Mouse (Mus musculus) midbrain, embryonic 16.5 days (tissue): ENCODE measurements around the gene 1810049J17Rik. TPM values are rescaled to one million over a fixed set of nuclear protein-coding genes. Genes with fewer than 3 reads are reported as not detected.

Experiments used
- ATAC-seq: fragments of 200-750 bp; cut with Nextera tagmentation; 2 replicates; pipeline ENCODE4 v1.8.0; 2017; ENCODE audit warnings: moderate TSS enrichment
- H3K27ac ChIP-seq: fragments of 300-500 bp; sonication (generic); 2 replicates; pipeline ENCODE4 v1.5.1; 2014; ENCODE audit warnings: mild to moderate bottlenecking, low read length, mixed read lengths
- H3K27me3 ChIP-seq: fragments of 300-500 bp; sonication (generic); 2 replicates; pipeline ENCODE4 v1.6.1; 2014; ENCODE audit warnings: low read depth, low read length, mixed read lengths; ENCODE audit not compliant: control insufficient read depth, insufficient read depth
- H3K36me3 ChIP-seq: fragments of 300-500 bp; sonication (generic); 2 replicates; pipeline ENCODE4 v1.6.1; 2014; ENCODE audit warnings: mild to moderate bottlenecking, low read length, moderate library complexity, mixed read lengths; ENCODE audit not compliant: control insufficient read depth, insufficient read depth
- H3K4me1 ChIP-seq: fragments of 300-500 bp; sonication (generic); 2 replicates; pipeline ENCODE4 v1.6.1; 2014; ENCODE audit warnings: mild to moderate bottlenecking, low read length, mixed read lengths; ENCODE audit not compliant: control insufficient read depth, insufficient read depth
- H3K4me2 ChIP-seq: fragments of 300-500 bp; sonication (generic); 2 replicates; pipeline ENCODE4 v1.6.1; 2014; ENCODE audit warnings: mild to moderate bottlenecking, low read length, mixed read lengths
- H3K4me3 ChIP-seq: fragments of 300-500 bp; sonication (generic); 2 replicates; pipeline ENCODE4 v1.5.1; 2014; ENCODE audit warnings: low read depth, mild to moderate bottlenecking, low read length, moderate library complexity, mixed read lengths
- H3K9ac ChIP-seq: fragments of 300-500 bp; sonication (generic); 2 replicates; pipeline ENCODE4 v1.6.1; 2014; ENCODE audit warnings: low read depth, low read length, mixed read lengths
- H3K9me3 ChIP-seq: fragments of 300-500 bp; sonication (generic); replicated peaks from 2 replicates; pipeline ENCODE4 v1.6.1; 2014; ENCODE audit warnings: mild to moderate bottlenecking, low read length, mixed read lengths; ENCODE audit not compliant: control insufficient read depth, poor library complexity, severe bottlenecking
- WGBS: fragments of 180-500 bp; shearing (Covaris S2); extraction: QIAGEN DNeasy Blood & Tissue Kit; methylation state at CpG from one replicate; pipeline ENCODE4 v1.1.7; 2014; 5-methylcytosine and 5-hydroxymethylcytosine counted together
- polyA plus RNA-seq: library from polyadenylated mRNA; unstranded; fragments of >200 nt; fragmentation: Nextera tagmentation; extraction: Ambion mirVana; gene quantifications from 2 replicates; pipeline ENCODE4 v1.2.1, GENCODE M21; 2015

1810049J17Rik gene
- polyA plus RNA-seq, 1 experiment from 2014 or later, result not detected

- H3K27me3 ChIP-seq, result no peaks in the 10 kb centered on the region
- H3K4me1 ChIP-seq, result peaks cover 14% of the 10 kb centered on the region
- H3K9ac ChIP-seq, result no peak overlapping the region
- no peak overlapping the region for H3K4me3 ChIP-seq
- WGBS, result 68% methylated on average over 15 of the region's 15 CpGs
- H3K36me3 ChIP-seq, result no peaks in the 10 kb centered on the region
- H3K27ac ChIP-seq, result peak overlapping the region; percentile 88
- ATAC-seq, result no peak; the same call in 1 of the 2 replicates
- H3K4me2 ChIP-seq, result peak overlapping the region; percentile 6; the same call in 1 of the 2 replicates
- no peaks in the 10 kb centered on the region for H3K9me3 ChIP-seq
Measured at GRCm38 (mm10) chr15:12365416-12366071, 43.8 kb upstream of the 1810049J17Rik start.

- whole genome bisulfite sequencing, result 93% methylated on average over 4 of the region's 4 CpGs
- Histone ChIP-seq H3K4me1 (peaks cover 14% of the 10 kb centered on the region), H3K9me3 (no peaks in the 10 kb centered on the region), H3K36me3 (no peaks in the 10 kb centered on the region), H3K9ac (no peak overlapping the region), H3K27me3 (no peaks in the 10 kb centered on the region), H3K27ac (no peak overlapping the region), H3K4me3 (no peak overlapping the region), H3K4me2 (no peak overlapping the region)
- no peak for ATAC-seq
Measured at GRCm38 (mm10) chr15:12364096-12364495, 42.4 kb upstream of the 1810049J17Rik start.

- H3K4me2 ChIP-seq, result no peak overlapping the region
- H3K4me3 ChIP-seq, result no peak overlapping the region
- H3K27ac ChIP-seq, result no peak overlapping the region
- H3K4me1 ChIP-seq, result peaks cover 11% of the 10 kb centered on the region
- no peak overlapping the region for H3K9ac ChIP-seq
- 83% methylated on average over 6 of the region's 6 CpGs for WGBS
- H3K27me3 ChIP-seq, result no peaks in the 10 kb centered on the region
- no peaks in the 10 kb centered on the region for H3K36me3 ChIP-seq
- H3K9me3 ChIP-seq, result no peaks in the 10 kb centered on the region
- no peak for ATAC-seq
Measured at GRCm38 (mm10) chr15:12362701-12363040, 41.0 kb upstream of the 1810049J17Rik start.

- Histone ChIP-seq H3K9ac (no peak overlapping the region), H3K36me3 (no peaks in the 10 kb centered on the region), H3K27me3 (no peaks in the 10 kb centered on the region), H3K4me1 (peaks cover 11% of the 10 kb centered on the region), H3K27ac (no peak overlapping the region), H3K9me3 (no peaks in the 10 kb centered on the region), H3K4me2 (no peak overlapping the region), H3K4me3 (no peak overlapping the region)
- 85% methylated on average over 14 of the region's 14 CpGs for WGBS
- no peak for ATAC-seq
Measured at GRCm38 (mm10) chr15:12362001-12362700, 40.5 kb upstream of the 1810049J17Rik start.

GRCm38 (mm10) chr15:12360519-12361212 lies 39.0 kb upstream of the 1810049J17Rik start:
- Histone ChIP-seq H3K36me3 (no peaks in the 10 kb centered on the region; the same call in 1 of the 2 replicates), H3K27me3 (no peaks in the 10 kb centered on the region), H3K9me3 (no peaks in the 10 kb centered on the region), H3K4me1 (peaks cover 5% of the 10 kb centered on the region), H3K4me3 (no peak overlapping the region), H3K27ac (no peak overlapping the region), H3K4me2 (no peak overlapping the region), H3K9ac (no peak overlapping the region)
- 79% methylated on average over 19 of the region's 19 CpGs for WGBS
- ATAC-seq, result no peak

GRCm38 (mm10) chr15:12358384-12358783 lies 36.7 kb upstream of the 1810049J17Rik start:
- Histone ChIP-seq H3K4me1 (no peaks in the 10 kb centered on the region), H3K27me3 (no peaks in the 10 kb centered on the region), H3K4me3 (no peak overlapping the region), H3K4me2 (no peak overlapping the region), H3K9me3 (no peaks in the 10 kb centered on the region), H3K36me3 (no peaks in the 10 kb centered on the region; the same call in 1 of the 2 replicates), H3K9ac (no peak overlapping the region), H3K27ac (no peak overlapping the region)
- no peak for ATAC-seq
- WGBS, result 96% methylated on average over 5 of the region's 5 CpGs

- no peak overlapping the region for H3K4me2 ChIP-seq
- no peaks in the 10 kb centered on the region for H3K4me1 ChIP-seq
- H3K9me3 ChIP-seq, result no peaks in the 10 kb centered on the region
- no peak overlapping the region for H3K4me3 ChIP-seq
- ATAC-seq, result no peak
- no peak overlapping the region for H3K27ac ChIP-seq
- H3K27me3 ChIP-seq, result no peaks in the 10 kb centered on the region
- no peaks in the 10 kb centered on the region; the same call in 1 of the 2 replicates for H3K36me3 ChIP-seq
- no peak overlapping the region for H3K9ac ChIP-seq
Measured at GRCm38 (mm10) chr15:12357459-12357858, 35.8 kb upstream of the 1810049J17Rik start.

GRCm38 (mm10) chr15:12355907-12356306 lies 34.2 kb upstream of the 1810049J17Rik start:
- Histone ChIP-seq H3K9me3 (no peaks in the 10 kb centered on the region), H3K4me2 (no peak overlapping the region), H3K36me3 (no peaks in the 10 kb centered on the region; the same call in 1 of the 2 replicates), H3K4me3 (no peak overlapping the region), H3K4me1 (no peaks in the 10 kb centered on the region), H3K27me3 (no peaks in the 10 kb centered on the region), H3K27ac (no peak overlapping the region), H3K9ac (no peak overlapping the region)
- 84% methylated on average over 7 of the region's 7 CpGs for WGBS
- no peak for ATAC-seq

GRCm38 (mm10) chr15:12355261-12355660 lies 33.6 kb upstream of the 1810049J17Rik start:
- no peak overlapping the region for H3K4me3 ChIP-seq
- no peak overlapping the region for H3K4me2 ChIP-seq
- no peaks in the 10 kb centered on the region; the same call in 1 of the 2 replicates for H3K36me3 ChIP-seq
- H3K9ac ChIP-seq, result no peak overlapping the region
- H3K9me3 ChIP-seq, result no peaks in the 10 kb centered on the region
- ATAC-seq, result no peak
- no peaks in the 10 kb centered on the region for H3K27me3 ChIP-seq
- H3K4me1 ChIP-seq, result no peaks in the 10 kb centered on the region
- H3K27ac ChIP-seq, result no peak overlapping the region
- 88% methylated on average over 6 of the region's 6 CpGs for WGBS
